Mouse (Mus musculus) ES-CJ7 (cell line): ENCODE results near the gene Spata4.

ENCODE experiments used
- DNase-seq: peaks from one replicate; pipeline ENCODE4 v3.0.0; 2011; ENCODE audit warnings: low read depth, low spot score

Gene Spata4

DNA sequence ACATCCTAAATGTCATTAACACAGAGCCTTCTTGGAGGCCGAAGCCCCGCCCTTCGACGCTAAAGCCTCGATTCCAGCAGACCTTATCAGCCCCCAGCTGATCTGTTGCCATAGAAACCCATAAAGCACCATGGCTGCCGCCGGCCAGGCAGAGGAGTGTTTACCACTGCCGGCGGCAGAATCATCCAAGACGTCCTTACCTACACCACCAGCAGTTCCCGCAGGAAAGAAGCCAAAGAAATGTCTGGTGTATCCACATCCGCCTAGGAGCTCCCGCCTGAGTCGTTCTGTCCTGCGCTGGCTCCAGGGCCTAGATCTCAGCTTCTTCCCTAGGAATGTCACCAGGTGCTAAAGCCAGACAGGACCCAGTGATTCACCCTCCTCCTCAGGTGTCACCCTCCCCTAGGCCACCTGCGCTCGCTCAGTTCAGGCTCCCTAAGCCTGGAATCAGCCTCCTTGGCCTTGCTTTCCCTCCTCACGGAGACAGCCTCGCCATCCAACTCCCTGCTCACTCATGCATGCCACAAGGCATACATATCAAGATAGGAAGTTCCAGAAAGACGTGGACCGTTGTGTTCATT, at the start of gene Spata4:
TSS of gene Spata4 (plus strand) at position 111 of the 581 bp plus-strand sequence.
- DNase-seq: peak; percentile 77

DNA sequence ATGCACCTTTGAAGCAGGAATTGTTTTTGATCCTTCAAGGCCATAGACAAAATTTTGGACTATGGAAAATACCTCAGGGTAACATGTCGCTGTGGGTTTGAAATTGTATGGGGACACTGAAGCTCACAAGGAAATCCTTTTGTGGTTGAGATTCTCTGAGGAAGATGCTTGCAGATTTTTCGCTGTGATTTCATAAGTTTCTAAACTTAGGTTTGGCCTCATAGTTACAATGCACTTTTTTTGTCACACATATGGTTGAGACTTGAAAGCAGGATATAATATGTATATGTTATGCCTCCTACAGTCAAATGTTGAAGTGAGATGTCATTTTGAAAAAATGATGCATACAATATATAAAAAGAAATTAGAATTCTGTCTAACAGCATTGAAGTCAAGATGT, 45.7 kb upstream of the Spata4 start:
- no peak for DNase-seq

- DNase-seq: no peak
These were observed 38.4 kb upstream of the Spata4 start for GRCm38 (mm10) chr8:54562137-54562536.

DNA sequence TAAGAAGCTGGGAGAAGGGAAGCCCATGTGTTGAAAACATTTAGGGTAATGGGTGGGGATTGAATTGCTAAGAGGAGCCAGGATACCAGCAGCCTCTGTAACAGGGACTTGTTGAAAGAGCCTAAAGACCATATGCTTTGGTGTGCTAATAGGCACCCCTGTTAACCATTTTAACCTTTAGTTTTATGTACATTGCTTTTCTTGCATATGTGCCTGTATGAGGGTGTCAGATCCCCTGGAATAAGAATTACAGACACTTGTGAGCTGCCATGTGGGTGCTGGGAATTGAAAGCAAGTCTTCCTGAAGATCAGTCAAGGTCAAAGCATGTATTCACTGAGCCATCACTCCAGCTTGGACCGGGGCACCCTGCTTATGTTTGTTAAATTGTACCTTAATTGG, 35.4 kb upstream of the Spata4 start:
- peak; percentile 57 for DNase-seq

GRCm38 (mm10) chr8:54565603-54566260, 34.8 kb upstream of the Spata4 start:
- DNase-seq: no peak

GRCm38 (mm10) chr8:54567168-54567567, 33.4 kb upstream of the Spata4 start:
- DNase-seq: no peak

GRCm38 (mm10) chr8:54570618-54571609, 29.7 kb upstream of the Spata4 start:
- no peak for DNase-seq

- DNase-seq: peak; percentile 26
These were observed 19.1 kb upstream of the Spata4 start for GRCm38 (mm10) chr8:54581436-54581835.

DNA sequence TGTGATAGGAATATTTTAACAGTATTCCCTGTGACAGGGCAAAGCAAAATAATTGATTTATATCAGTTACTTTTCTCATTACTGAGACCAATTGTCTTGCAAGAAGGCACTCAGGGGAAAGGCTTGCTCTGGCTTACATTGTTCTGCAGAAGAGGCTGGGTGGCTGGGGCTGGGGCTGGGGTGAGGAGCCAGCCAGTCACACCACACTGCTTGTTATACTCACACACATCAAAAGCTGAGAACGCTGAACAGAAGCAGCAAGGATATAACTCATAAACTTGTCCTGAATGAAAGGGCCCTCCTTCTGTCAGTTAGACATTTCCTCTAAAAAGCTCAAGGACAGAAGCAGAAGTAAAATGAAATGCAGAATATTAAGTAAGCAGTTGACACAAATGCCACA, 17.7 kb upstream of the Spata4 start:
- no peak for DNase-seq

GRCm38 (mm10) chr8:54594634-54595033, 5.9 kb upstream of the Spata4 start:
- no peak for DNase-seq

GRCm38 (mm10) chr8:54596051-54596450, 4.5 kb upstream of the Spata4 start:
- no peak for DNase-seq

DNA sequence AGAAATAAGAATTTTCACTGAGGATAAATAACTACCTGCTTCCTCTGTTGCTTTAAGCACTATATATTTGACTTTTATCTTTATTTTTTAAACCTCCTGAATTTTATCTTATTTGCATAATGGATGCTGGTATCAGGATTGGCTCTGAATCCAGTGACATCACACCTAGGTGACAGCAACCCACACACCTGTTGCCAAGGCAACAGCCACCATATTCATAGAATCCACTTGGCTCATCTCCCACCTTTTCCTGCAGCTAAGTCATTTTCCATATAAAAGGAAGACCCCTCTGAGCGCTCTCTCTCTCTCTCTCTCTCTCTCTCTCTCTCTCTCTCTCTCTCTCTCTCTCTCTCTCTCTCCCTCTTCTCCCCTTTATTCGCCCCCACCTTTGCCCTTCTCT, 3.6 kb upstream of the Spata4 start:
- DNase-seq: no peak

- no peak for DNase-seq
These were observed 3.2 kb upstream of the Spata4 start for GRCm38 (mm10) chr8:54597386-54597785.

- no peak for DNase-seq
These were observed 2.9 kb downstream of the Spata4 start for GRCm38 (mm10) chr8:54603440-54603839.

- DNase-seq: no peak
These were observed 8.8 kb downstream of the Spata4 start for GRCm38 (mm10) chr8:54609336-54609735.

GRCm38 (mm10) chr8:54610238-54610637, 9.7 kb downstream of the Spata4 start:
- DNase-seq: no peak

- DNase-seq: peak; percentile 66
These were observed 16.1 kb downstream of the Spata4 start for GRCm38 (mm10) chr8:54616710-54617109.

DNA sequence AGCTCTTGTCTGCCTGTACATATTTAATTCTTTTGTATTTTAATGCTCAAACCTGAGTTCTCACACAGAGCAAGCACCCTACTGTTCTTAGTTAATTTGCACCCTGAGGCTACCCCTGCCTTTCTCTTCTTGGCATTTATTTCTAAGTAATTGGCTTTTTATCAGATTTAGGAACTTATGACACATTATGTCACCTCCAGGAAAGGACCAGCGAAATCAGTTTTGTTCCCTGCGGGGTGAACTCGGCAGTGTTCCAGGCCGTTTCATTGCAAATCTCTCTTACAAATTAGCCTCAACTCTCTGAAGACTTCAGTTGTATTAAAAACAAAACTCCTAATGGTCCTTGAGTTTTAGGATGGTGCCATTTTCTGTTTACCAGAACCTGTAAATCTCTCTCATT, 38.1 kb downstream of the Spata4 start:
- no peak for DNase-seq
